Mouse (Mus musculus) ovary, postnatal 36 days (tissue): Measurements from ENCODE around the gene Ankub1.

Experiments
- DNase-seq: peaks from one replicate; pipeline ENCODE4 v3.0.0; 2022; ENCODE audit warnings: low spot score, mixed read lengths

Ankub1 gene

GRCm38 (mm10) chr3:57637596-57637995 lies 55.0 kb downstream of the Ankub1 start:
- DNase-seq = no peak

DNA sequence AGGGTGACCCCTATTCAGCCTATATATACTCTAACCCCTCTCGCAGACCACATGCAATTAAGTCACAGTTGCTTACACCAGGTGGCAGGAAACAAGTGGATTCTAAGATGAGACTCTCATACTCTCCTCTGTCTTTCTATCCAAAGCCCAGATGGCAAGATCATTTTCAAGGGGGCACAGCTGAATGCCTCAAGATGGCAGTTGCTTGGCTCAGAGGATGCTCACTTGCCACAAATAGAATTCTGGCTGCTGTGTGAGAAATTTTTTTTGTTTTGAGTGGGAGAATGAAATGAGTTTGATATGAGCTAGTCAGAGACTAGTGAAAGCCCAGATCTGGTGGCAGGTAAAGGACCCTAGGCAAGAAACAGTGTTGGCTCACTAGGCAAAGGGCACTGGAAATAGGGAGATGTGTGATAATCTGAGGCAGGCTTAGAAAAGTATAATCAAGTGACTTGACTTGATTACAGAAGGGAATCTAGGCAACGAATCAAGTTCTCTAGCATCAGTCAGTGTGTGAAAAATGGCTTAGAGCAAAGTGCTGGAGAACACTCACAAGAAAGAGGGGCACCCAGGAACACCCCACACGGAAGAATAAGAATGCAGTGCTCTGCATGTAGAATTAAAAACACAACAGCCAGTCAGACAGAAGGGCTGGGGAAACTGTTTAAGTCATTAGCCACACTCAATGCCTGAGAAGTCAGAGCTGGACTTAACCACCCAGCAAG lies 57.7 kb downstream of the Ankub1 start:
- DNase-seq = no peak

GRCm38 (mm10) chr3:57626954-57627513 lies 65.6 kb downstream of the Ankub1 start:
- no peak for DNase-seq

GRCm38 (mm10) chr3:57625275-57625997 lies 67.2 kb downstream of the Ankub1 start:
- peak; percentile 59 for DNase-seq

DNA sequence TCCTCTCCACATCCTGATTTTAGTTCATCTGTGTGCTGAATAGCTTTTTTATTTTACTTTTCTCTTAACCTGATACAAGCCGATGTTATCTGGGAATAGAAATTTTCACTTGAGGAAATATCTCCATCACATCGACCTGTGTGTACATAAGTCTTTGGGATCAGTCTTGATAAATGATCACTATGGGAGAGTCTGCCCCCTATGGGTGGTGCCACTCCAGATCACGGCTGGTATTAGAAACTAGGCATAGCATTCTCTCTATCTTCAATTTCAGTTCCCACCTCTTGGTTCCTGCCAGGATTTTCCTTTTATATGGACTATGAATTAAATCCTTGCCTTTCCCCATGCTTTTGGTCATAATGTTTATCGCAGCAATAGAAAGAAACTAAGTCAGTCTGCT lies 72.9 kb downstream of the Ankub1 start:
- no peak for DNase-seq

DNA sequence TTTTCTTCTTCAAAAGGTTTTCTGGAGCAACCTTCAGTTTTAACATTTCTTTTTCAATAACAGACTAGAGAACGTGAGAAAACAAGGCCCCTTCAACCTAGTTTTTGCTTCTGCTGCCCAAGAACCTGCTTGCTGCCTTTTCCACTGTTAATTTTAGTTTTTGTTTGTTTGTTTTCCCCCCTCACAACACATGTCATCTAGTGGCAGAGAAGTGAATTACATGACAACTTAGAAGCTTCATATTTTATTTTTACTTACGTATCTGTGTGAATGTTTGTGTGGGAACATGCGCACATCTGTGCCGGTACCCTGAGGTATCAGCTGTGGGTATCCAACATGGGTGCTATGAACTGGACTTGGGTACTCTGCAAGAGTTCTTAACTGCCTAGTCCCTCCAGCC lies 76.9 kb downstream of the Ankub1 start:
- DNase-seq = no peak

DNA sequence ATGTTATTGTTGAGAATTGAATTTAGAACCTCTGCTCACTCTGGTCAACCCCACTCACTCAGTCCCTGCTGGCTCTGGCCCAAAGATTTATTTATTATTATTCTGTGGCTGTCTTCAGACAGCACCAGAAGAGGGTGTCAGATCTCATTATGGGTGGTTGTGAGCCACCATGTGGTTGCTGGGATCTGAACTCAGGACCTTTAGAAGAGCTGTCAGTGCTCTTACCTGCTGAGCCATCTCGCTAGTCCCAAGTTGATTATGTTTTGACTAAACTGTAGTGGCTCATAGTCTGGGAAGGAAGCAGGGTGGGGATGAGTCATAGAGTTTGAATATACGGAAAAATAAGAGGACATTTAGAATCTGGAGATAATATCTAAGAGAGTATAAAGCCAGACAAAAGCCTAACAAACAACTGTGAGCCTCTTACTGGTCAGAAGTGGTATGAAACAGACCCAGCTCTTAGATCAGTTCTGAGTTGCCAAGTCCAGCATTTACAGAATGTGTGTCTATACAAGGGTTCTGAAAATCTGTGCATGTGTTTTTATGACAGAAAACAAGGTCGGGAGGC lies 80.1 kb downstream of the Ankub1 start:
- DNase-seq = no peak

- DNase-seq = no peak
Measured at GRCm38 (mm10) chr3:57611776-57612175, 80.8 kb downstream of the Ankub1 start.
